Mouse (Mus musculus) monocyte, adult 2 months (primary cell): ENCODE results near the gene Zmynd15.
"Not testable (repeated sequence)": the region's sequence is repeated elsewhere in the genome, so short reads cannot be mapped to it uniquely, and the experiment has no call there.

Experiments used
- DNase-seq, 2 experiments: peaks; one replicate each; pipeline ENCODE4 v3.0.0; 2022; ENCODE audit warnings: low spot score in 2 of 2, low read depth in 1 of 2

Zmynd15 gene

DNA sequence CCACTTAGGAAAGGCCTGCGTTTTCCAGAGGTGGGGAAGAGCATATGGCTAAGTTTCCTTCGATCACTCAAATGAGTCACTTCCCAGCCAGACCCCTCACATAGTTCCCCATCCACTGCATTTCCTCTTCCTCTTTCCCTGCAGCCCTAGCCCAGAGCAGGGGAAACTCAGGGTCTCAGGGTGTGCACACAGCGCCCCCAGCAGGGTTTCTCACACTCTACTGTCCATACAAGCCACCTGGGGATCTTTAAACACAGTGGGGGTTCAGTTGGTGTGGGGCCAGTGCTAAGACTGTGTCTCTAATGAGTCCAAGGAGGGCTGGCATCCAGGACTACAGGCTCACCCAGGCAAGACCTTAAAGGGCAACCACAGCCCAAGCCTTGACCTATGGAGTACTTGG is 12.5 kb upstream of the Zmynd15 start:
- DNase-seq: peak in 1 of 2 experiments; percentile 25

DNA sequence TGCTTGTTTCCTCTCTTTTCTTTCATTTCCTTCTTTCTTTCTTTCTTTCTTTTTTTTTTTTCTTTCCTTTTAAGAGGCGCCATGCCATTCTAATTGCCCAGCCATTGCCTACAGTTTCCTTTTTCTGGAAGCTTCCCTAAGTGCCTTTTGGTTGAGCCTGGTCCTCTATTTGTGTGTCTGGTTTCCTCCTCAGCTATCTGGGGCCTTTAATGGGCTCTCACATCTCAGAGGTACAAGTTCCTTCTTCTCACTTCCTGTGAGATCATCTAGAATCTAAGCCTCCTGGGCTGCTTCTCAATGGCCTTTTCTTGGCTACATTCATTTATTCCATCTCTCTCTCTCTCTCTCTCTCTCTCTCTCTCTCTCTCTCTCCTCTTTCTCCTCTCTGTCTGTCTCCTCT is 11.9 kb upstream of the Zmynd15 start:
- DNase-seq: no peak

DNA sequence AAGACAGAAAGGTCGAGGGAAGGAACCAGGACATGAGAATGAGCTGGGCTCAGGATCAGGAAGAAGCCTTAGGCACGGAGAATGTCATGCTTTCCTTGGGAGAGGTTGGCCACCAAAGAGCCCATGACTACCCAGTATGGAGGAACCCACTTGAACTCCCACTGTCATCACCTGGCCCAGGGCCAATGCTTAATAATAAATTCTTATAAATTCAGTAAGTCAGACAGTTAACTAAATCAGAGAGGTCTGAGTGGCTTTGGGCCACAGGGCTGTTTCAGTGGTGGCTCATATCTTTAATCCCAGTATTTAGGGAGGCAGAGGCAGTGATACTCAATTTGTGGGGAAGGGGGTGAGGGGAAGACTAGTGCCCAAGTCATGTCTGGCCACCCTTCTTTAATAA is 8.3 kb upstream of the Zmynd15 start:
- DNase-seq: no peak

DNA sequence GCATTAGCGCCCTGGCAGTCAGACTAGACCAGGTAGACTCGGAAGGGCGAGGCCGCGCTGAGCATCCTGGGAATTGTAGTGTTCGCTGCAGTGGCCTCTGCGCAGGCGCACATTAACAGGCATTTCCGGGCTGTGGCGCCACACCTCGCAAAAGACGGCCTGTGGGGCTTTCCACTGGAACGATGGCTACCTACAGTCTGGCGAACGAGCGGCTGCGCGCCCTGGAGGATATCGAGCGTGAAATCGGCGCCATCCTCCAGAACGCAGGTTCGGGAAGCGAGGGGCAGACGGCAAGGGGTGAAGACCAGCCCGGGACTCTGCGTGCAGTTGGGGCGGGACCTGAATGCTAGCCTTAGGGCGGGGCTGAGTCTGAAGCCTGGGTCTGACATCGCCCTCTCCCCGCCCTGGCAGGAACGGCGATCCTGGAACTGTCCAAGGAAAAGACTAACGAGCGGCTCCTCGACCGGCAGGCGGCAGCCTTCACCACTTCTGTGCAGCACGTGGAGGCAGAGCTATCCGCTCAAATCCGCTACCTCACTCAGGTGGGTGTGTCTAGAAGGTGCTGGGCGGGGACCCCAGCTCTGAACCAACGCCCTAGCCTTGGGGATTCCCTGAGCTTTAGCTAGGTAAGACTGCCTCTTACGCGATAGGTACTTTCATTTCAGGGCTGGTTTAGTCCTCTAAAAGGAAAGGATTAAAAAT is 7.3 kb upstream of the Zmynd15 start, which contains the start of gene Med11:
TSS of gene Med11 (plus strand) at position 123 of the 702 bp plus-strand sequence.
- peak; percentile 89 to 91 for DNase-seq

DNA sequence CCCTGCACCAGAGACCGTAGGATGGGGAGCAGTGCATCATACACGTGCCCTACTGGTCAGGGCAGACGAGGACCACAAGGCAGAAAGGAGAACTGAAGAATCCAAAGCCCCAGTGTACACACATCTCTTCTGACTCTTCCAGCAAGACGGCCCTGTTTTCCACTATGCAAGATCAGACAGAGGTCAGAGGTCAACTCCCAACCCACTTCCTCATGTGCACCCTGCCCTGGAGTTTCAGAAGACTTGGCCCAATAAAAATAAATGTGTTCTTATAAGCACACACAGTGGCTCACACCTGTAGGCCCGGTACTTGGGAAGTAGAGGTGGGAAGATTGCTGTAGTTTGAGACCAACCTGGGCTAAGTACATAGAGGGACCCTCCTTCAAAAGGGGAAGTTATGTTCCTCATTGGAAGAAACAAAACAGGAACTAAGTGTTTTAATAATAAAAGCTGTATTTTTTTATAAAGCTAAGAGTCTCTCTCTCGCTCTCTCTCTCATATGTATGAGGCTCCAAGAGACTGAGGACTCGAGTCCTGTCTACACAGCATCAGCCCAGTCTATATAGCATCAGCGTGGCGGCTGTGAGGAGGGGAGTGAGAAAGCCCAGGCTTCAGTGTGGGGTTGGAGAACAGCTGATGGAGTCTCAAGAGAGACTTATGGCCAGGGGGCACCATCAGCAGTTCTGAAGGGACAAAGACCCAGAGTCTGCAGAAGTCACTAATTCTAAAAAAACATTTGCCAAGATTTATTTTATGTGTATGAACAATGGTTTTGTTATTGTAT is 5.8 kb upstream of the Zmynd15 start:
- DNase-seq: peak; percentile 58 to 74

DNA sequence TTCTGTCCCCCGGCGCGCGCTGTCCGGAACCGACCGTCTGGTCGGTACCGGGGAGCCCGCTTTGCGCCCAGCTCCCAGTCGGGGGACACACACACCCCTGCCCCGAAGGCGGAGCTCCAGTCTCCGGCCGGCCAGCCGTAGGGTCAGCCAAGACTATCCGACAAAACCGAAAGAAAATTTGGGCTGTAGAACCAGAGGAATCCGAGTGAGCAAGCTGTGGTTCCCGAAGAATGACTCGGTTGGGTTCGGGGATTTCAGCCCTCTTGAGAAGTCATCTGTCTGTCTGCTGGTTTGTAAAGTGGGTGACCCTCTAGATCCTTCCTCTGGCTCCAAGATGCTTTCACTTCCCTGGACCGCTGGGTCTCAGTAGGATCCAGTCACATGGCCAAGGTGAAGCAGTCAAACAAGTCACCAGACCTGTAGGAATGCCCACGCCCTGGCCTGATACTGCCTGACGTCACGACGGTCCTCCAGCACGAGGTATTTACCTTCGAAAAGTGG is 418 bp downstream of the Zmynd15 start, which contains the start of gene Cxcl16:
TSS of gene Cxcl16 (minus strand) at position 384 of the 501 bp plus-strand sequence.
- DNase-seq: peak in 1 of 2 experiments; percentile 49

DNA sequence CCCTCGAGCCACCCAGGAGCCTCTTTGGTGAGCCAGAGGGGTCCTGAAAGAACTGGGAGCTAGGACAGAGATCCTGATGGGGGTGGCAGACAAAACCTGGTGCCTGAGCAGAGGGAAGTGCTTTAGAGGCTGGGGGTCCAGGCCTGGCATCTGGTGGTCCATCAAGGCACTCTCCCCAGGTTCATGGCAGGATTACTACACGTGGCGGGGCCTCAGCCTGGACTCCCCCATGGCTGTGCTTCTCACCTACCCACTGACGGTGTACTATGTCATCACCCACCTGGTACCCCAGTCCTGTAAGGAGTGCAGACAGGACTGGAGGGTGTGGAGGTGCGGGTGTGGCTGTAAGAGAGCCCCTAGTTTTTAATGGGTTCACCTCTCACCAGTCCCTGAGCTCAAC is 4.7 kb downstream of the Zmynd15 start:
- DNase-seq: no peak

DNA sequence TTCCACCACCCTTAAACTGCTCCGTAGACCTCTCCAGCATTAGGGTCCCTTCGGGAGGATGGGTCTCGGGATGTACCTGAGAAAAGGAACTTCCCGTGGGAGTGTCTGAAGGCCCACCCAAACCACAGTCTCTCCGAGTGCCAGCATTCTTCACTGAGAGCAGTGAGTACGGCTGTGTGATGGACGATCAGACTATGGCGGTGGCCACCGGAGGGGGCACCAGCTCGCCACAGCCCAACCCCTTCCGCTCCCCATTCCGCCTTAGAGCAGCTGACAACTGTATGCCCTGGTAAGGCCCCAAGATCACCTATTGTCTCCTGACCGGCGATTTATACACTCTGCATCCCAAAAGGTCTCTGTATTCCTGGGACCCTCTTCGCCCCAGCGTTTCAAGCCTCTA is 6.0 kb downstream of the Zmynd15 start:
- no peak for DNase-seq

DNA sequence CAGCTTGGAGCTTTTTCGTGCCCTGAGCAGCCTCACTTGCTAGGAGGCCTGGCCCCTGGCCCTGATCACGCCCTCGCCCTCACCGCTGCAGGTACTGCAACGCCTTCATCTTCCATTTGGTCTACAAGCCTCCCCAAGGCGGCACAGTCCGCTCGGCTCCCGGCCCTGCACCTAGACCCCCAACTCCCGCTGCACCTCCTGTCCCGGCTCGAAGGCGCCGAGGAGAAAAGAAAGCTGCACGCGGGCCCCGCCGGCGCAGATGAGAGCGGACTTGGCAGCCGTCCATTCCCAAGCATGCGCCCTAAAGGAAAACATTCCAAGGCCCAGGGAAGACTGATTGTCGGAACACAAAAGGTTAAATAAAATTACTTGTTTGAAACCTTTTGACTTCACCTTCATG is 6.6 kb downstream of the Zmynd15 start:
- no peak for DNase-seq

DNA sequence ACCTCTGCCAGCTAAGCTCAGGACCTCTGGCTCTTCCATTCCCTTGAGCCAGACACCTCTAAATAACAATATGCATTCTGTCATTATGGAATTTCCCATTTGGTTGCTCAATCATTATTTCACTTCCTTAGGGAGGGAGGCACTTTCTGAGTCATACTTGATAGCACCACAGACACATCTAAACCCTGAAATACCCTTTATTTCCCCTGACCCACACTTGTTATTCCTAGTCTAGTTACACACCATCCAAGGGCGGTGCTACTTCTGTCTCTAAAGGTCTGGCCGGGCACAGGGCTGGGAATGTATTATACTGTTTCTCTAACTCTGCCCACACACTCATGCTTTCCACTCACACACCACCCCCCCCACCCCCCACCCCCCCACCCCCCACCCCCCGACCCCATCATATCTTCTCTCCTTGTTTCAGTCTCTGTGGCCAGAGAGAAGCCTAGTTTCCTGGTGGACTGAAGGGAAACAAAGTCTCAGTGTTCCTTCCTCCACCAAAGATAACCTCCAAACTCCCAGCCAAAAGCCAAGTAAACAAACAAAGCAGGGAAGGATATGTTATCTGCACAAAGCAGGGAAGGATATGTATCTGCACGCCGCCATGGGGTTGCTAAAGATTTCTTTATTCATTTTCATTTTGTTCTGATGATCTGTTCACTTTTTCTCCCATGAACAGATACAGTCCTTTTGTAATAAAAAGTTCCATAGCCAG is 8.8 kb downstream of the Zmynd15 start:
- no peak for DNase-seq

DNA sequence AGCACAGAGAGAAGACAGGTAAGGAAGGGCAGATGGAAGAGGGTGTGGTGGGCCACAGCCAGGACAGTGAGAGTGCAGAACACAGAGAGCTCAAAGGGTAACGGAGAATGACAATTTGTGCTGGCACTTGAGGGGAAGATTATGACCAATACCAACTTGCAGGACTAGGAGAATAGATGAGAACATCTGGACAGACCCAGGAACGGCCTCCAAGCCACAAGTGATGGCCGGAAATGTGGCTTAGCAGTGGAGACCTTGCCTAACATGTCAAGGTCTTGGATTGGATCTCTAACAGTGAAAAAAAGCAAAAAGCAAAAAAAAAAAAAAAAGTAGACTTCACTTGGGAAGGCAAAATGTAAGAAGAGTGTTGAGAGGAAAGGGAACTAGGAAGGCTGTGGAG is 10.5 kb downstream of the Zmynd15 start:
- DNase-seq: no peak

DNA sequence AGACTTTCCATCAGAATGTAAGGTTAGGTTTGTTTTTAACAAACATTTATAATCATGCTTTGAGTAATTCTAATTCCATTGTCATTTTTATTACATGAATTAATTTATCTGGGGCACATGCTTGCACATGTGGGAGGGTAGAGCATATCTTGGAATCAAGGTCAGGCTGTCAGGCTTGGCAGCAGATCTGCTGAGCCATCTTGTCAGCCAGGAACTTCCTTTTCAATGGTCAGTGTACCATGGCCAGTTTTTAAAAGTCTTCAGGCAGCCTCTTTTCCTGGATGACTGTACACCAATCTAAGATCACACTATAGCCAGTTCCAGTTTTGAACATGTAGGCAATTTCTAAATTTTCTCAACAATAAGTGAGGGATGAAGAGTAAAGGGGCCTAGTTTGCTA is 13.5 kb downstream of the Zmynd15 start:
- DNase-seq: no peak

DNA sequence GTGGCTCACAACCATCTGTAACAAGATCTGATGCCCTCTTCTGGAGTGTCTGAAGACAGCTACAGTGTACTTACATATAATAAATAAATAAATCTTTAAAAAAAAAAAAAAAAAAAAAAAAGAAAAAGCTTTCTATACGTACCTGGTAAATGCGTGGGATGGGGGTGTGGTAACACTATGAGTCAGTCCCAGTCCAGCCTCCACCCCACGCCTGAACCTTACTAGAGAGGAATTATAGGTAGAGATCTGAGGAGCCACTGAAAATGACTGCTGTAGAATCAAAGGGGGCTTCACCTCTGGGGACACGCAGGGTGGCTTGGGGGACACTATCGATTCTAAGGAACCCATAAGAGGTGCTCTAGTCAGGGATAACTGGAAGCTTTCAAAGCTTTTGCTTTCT is 14.1 kb downstream of the Zmynd15 start:
- DNase-seq: not testable (repeated sequence)

DNA sequence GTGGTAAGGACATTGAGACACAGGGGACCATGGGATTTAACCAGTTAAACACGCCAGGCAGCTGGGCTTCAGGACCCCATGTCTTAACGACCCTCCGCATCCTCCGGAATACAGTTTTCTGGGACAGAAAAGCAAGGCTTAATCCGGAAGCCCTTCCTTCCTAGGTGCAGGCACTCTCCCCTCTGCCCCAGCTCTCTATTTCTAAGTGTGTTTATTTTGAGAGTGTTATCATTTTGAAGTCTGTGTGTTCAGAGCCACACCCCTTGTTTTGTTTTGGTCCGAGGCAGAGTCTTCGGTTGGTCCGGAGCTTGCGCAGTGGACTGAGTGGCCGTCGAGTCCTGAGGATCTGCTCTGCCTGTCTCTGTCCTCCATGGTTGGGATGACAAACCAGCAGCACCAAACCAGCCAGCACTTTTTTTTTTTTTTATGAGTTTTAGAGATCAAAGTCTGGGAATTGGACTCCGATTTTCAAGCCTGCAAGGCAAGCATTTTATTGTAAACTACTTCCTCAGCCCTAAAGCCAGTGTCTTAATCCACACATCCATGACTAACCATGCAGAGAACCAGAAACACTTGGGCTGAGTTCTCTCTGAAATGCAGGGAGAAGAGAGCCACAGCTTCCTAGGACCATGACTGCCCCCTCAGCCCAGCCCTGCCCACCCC is 15.8 kb downstream of the Zmynd15 start:
- DNase-seq: no peak

DNA sequence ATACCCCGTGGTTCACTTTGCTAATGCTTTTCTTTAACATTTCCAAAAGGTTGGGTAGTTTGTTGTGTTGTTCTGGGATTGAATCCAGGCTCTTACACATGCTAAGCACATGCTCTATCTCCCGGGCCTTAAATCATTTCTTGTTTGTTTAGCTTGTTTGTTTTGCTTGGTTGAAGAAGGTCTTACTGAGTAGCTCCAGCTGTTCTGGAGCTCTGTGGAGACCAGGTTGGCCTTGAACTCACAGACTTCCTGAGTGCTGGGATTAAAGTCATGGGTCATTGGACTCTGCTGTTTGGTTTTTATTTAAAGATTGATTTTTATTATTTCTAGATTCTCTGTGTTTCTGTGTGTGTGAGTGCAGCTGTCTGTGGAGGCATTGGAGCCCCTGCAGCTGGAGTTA is 26.3 kb downstream of the Zmynd15 start:
- DNase-seq: no peak

DNA sequence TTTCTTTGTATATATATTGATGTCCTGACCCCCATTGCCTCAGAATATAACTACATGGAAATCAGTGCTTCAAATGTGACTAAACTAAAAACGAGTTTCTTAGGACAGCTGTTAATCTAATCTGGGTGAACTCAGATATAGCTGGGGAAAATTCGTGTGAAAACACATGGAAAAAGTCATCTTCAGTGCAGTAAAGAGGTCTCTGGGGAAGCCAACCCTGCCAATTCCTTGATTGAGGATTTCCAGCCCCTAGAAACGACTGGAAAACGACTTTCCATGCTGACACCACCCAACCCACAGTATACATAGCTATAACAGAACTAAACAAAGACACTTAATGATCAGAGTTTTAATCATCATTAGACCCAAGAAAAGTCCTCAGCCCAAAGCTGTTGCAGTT is 28.6 kb downstream of the Zmynd15 start:
- DNase-seq: no peak

DNA sequence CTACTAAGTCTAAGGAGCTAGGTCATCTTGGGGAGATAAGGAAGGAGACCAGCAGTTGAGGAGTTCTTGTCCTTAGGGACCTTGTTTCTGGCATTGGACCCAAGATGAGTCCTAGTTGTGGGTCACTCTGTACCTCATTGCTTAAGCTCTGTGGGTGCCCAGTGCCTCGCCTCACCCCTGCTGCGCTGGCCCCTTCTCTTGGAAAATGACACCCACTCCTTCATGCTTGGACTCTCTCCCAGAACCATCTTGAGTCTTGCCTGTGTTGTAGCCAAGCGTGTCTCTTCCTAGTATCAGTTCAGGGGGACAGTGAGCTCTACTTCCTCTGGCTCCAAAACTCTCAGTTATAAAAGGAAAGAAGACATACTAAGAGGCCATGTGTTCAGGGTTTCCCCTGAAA is 29.9 kb downstream of the Zmynd15 start:
- DNase-seq: no peak

DNA sequence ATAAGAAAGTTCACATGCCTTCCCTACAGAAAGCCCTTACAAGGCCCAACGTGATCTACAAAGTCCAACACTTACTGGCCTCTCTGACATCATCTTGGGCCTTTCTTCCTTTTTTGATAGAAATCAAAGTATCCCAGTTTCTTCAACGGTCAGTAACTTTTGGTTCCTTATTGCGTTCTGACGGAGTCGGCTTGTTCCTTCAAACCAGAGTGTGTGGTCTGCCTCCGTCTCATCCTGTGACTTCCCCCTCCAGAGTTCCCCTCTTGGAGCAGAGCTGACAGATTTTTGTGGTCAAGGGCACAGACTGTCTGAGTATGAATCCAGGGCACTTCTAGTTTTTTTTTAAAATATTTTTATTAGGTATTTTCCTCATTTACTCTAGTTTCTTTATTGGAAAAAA is 30.5 kb downstream of the Zmynd15 start:
- peak; percentile 67 to 74 for DNase-seq

DNA sequence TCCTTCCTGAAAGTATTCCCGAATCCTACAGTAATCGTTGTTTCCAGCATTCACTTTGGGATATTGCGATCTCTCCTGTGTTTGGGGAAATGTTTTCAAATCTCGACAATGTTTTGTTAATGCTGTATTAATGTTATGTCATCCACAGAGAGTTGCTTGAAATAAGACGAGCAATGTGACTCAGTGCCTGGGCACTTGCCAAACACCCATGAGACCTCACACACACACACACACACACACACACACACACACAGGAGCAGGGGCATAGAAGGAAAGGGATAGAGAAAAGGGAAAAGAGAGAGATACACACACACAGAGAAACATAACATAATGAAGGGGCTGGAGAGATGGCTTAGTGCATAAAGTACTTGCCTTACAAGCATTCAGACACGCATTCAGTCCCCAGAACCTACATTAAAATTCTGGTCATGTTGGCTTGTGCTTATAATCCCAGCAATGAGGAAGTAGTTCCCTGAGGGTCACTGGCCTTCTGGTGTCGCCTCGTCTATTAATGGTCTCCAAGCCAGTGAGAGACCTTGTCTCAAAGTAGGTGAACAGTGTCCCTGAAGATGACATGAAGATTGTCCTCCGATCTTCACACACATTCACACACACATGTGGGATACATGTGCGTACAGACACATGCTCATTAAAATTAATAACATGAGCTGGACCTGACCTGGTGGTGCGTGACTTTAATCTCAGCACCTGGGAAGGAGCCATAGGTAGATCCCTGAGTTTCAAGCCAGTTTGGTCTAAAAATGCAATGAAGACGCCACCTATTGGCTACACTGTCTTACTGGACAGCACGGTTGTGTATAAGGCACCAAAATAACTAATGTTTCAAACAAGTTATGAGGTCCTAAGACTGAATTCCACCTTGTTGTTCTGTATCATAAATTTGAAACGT is 40.6 kb downstream of the Zmynd15 start:
- DNase-seq: no peak

DNA sequence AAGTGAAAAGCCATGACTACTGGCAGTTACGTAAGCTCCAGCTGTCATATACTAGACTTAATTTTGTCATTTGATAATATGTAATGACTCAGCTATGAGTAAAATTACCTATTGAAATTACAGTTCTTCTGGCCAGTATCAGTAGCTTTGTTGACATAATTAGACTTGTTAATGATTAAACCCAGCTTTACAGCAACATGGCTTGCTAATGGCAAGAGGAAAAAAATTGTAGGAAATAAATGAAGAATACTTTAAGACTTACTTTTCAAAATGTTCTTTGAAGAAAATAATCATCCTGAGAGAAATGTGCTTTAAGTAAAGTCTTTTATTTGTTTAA is 41.2 kb downstream of the Zmynd15 start:
- no peak for DNase-seq
